Comparison of ENCODE assay signal across 24 mouse cellular contexts in the genomic region with DNA sequence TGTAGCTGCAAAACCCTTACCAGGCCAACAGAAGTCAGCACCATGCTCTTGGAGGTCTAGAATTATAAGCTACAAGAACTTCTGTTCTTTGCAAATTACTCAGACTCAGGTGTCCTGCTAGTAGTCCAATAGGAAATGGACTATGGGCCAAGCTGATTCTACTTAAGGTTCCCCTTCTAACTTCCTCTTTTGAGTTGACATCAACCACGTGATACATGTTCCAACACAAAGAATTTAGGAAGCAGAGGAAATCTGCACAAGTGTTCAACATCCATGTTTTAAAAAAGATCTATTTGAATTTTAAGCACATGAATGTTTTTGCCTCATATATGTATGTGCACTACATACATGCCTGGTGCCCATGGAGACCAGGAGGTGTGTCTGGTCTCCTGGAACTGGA.
DNase-seq lines count a peak whose midpoint lies in the region; ATAC-seq and TF ChIP-seq lines count a peak whose summit lies in the region.
"Had no signal": no experiment of that assay in that cellular context is flagged by ENCODE, and none has a peak within 500 bp of the region (broad histone marks: within the 10 kb centered on the region; RNA-seq: fewer than 3 reads in every experiment).

No protein-coding gene starts in this region.

- H3K9ac ChIP-seq in kidney, postnatal 0 days (ENCODE audit: low read depth, low read length): no peak overlapping the region
- H3K9ac ChIP-seq: embryonic facial prominence, embryonic 15.5 days; hindbrain, embryonic 13.5 days; limb, embryonic 12.5 days; liver, embryonic 14.5 days had no signal

- H3K9me3 ChIP-seq in kidney, postnatal 0 days (replicated peaks; ENCODE audit: low read length): no peaks in the 10 kb centered on the region
- H3K9me3 ChIP-seq: embryonic facial prominence, embryonic 15.5 days; hindbrain, embryonic 13.5 days; limb, embryonic 12.5 days had no signal

- no peak for ATAC-seq in kidney, postnatal 0 days (replicated peaks; ENCODE audit: low FRiP score, low read depth)
- peak; percentile 60 for ATAC-seq in megakaryocyte progenitor cell, adult 5-6 weeks (replicated peaks; ENCODE audit: poor library complexity)
- ATAC-seq: activated CD4-positive, CD25-positive, alpha-beta regulatory T cell, adult 4 months; inflammation-experienced regulatory T-cells, adult 6 months; Patski had no signal

- 63% methylated on average over 1 of the region's 1 CpGs for WGBS in kidney, postnatal 0 days

- no peaks in the 10 kb centered on the region for H3K36me3 ChIP-seq in kidney, postnatal 0 days (ENCODE audit: insufficient read depth, low read length)
- H3K36me3 ChIP-seq: hindbrain, embryonic 13.5 days; limb, embryonic 12.5 days had no signal

- intact Hi-C loops in heart, postnatal 36 days (cut with DNase I): loop anchor here (2.0 kb wide), 1 partner anchor 124 kb away; no protein-coding TSS in a partner anchor

- H3K27me3 ChIP-seq in kidney, postnatal 0 days (ENCODE audit: insufficient read depth, low read length): no peaks in the 10 kb centered on the region
- H3K27me3 ChIP-seq: embryonic facial prominence, embryonic 15.5 days; hindbrain, embryonic 13.5 days; limb, embryonic 12.5 days; Patski had no signal

- no peak overlapping the region for H3K4me2 ChIP-seq in kidney, postnatal 0 days (ENCODE audit: low read length)
- H3K4me2 ChIP-seq: embryonic facial prominence, embryonic 15.5 days; hindbrain, embryonic 13.5 days; limb, embryonic 12.5 days; midbrain, embryonic 11.5 days had no signal

- H3K27ac ChIP-seq in kidney, postnatal 0 days: peak overlapping the region; percentile 14; the same call in 1 of the 2 replicates
- H3K27ac ChIP-seq in brown adipose tissue, adult 24 weeks (replicated peaks; ENCODE audit: low read depth, low read length): 0 out of 2 replicates have a peak overlapping the region, but pooled peaks have one; percentile 31
- H3K27ac ChIP-seq: embryonic facial prominence, embryonic 15.5 days; heart, adult 2 months; hindbrain, embryonic 13.5 days; limb, embryonic 12.5 days; liver, embryonic 14.5 days had no signal

- no peak for DNase-seq in kidney, postnatal 0 days (ENCODE audit: low spot score)
- DNase-seq in kidney, adult 18-20 months: no peak
- DNase-seq in A20 (ENCODE audit: low read depth, low spot score): peak; percentile 52
- no peak for DNase-seq in ovary, postnatal 14 days (ENCODE audit: low spot score)
- no peak for DNase-seq in heart, postnatal 36 days
- DNase-seq in gastrocnemius, postnatal 25 days: no peak
- DNase-seq: adrenal gland, postnatal 10 days; B cell, adult 2 months; cerebellum, adult 11 months; cerebellum, postnatal 14 days; heart, adult 2 months; heart, postnatal 10 days; right cerebral cortex, adult 18-20 months; thymus, postnatal 4 days had no signal

- H3K4me3 ChIP-seq in kidney, postnatal 0 days (replicated peaks; ENCODE audit: low read depth, low read length): no peak overlapping the region
- H3K4me3 ChIP-seq in brown adipose tissue, adult 24 weeks (ENCODE audit: insufficient read depth, low read depth, low read length): no peak overlapping the region
- H3K4me3 ChIP-seq: embryonic facial prominence, embryonic 15.5 days; heart, adult 2 months; hindbrain, embryonic 13.5 days; limb, embryonic 12.5 days had no signal

- H3K4me1 ChIP-seq in kidney, postnatal 0 days (replicated peaks; ENCODE audit: insufficient read depth, low read length): no peaks in the 10 kb centered on the region
- no peaks in the 10 kb centered on the region for H3K4me1 ChIP-seq in brown adipose tissue, adult 24 weeks (ENCODE audit: control insufficient read depth, insufficient read depth, insufficient read length, low read length)
- H3K4me1 ChIP-seq: embryonic facial prominence, embryonic 15.5 days; hindbrain, embryonic 13.5 days; limb, embryonic 12.5 days had no signal

- no peak for TF ChIP-seq CTCF in kidney, postnatal 0 days (IDR thresholded peaks at IDR 0.05; ENCODE audit: low read depth)
